Mouse (Mus musculus): ENCODE results near the gene Cdc5l.
A peak's percentile ranks its signal among the peaks of the same experiment; 100 is the strongest.
"Not testable (repeated sequence)": the region's sequence is repeated elsewhere in the genome, so short reads cannot be mapped to it uniquely, and the experiment has no call there.

Cdc5l gene

GRCm38 (mm10) chr17:45434262-45434590, 689 bp upstream of the Cdc5l start:
- no peak for DNase-seq (ENCODE audit: low spot score)

GRCm38 (mm10) chr17:45432706-45433398, 685 bp downstream of the Cdc5l start:
- no peak for DNase-seq (ENCODE audit: low spot score)

- no peak for DNase-seq (ENCODE audit: low spot score)
Measured at GRCm38 (mm10) chr17:45432007-45432406, 1.5 kb downstream of the Cdc5l start.

GRCm38 (mm10) chr17:45417387-45417786, 16.1 kb downstream of the Cdc5l start:
- DNase-seq (ENCODE audit: low spot score), result no peak

GRCm38 (mm10) chr17:45411617-45412016, 21.9 kb downstream of the Cdc5l start:
- DNase-seq (ENCODE audit: low spot score), result not testable (repeated sequence)

GRCm38 (mm10) chr17:45408719-45409118, 24.8 kb downstream of the Cdc5l start:
- DNase-seq (ENCODE audit: low spot score), result no peak

GRCm38 (mm10) chr17:45406281-45406680, 27.3 kb downstream of the Cdc5l start:
- DNase-seq (ENCODE audit: low spot score), result peak; percentile 10

- DNase-seq (ENCODE audit: low spot score), result peak; percentile 74
Measured at GRCm38 (mm10) chr17:45403207-45403606, 30.3 kb downstream of the Cdc5l start.

- DNase-seq (ENCODE audit: low spot score), result no peak
Measured at GRCm38 (mm10) chr17:45402601-45403000, 30.9 kb downstream of the Cdc5l start.

GRCm38 (mm10) chr17:45402126-45402525, 31.4 kb downstream of the Cdc5l start:
- no peak for DNase-seq (ENCODE audit: low spot score)

GRCm38 (mm10) chr17:45401126-45401905, 32.2 kb downstream of the Cdc5l start:
- no peak for DNase-seq (ENCODE audit: low spot score)

GRCm38 (mm10) chr17:45398021-45398420, 35.5 kb downstream of the Cdc5l start:
- DNase-seq (ENCODE audit: low spot score), result no peak

- DNase-seq (ENCODE audit: low spot score), result peak; percentile 29
Measured at GRCm38 (mm10) chr17:45397541-45397940, 36.0 kb downstream of the Cdc5l start.

- DNase-seq (ENCODE audit: low spot score), result no peak
Measured at GRCm38 (mm10) chr17:45394612-45395011, 38.9 kb downstream of the Cdc5l start.

GRCm38 (mm10) chr17:45393765-45394164, 39.8 kb downstream of the Cdc5l start:
- no peak for DNase-seq (ENCODE audit: low spot score)

- DNase-seq (ENCODE audit: low spot score), result no peak
Measured at GRCm38 (mm10) chr17:45389896-45390295, 43.6 kb downstream of the Cdc5l start.

GRCm38 (mm10) chr17:45386986-45387385, 46.6 kb downstream of the Cdc5l start:
- DNase-seq (ENCODE audit: low spot score), result no peak

GRCm38 (mm10) chr17:45383305-45383704, 50.2 kb downstream of the Cdc5l start:
- no peak for DNase-seq (ENCODE audit: low spot score)

GRCm38 (mm10) chr17:45379271-45379784, 54.2 kb downstream of the Cdc5l start:
- no peak for DNase-seq (ENCODE audit: low spot score)

GRCm38 (mm10) chr17:45377323-45377722, 56.2 kb downstream of the Cdc5l start:
- DNase-seq (ENCODE audit: low spot score), result no peak

- DNase-seq (ENCODE audit: low spot score), result peak; percentile 87
Measured at GRCm38 (mm10) chr17:45373987-45374608, 59.4 kb downstream of the Cdc5l start.

GRCm38 (mm10) chr17:45371042-45371441, 62.5 kb downstream of the Cdc5l start:
- no peak for DNase-seq (ENCODE audit: low spot score)

- no peak for DNase-seq (ENCODE audit: low spot score)
Measured at GRCm38 (mm10) chr17:45370535-45370934, 63.0 kb downstream of the Cdc5l start.

Measured in retina, embryonic 14.5 days (tissue).